Mouse (Mus musculus): ENCODE results near the gene Sdr16c6. TPM values are rescaled to one million over a fixed set of nuclear protein-coding genes. Genes with fewer than 3 reads are reported as not detected.

The Sdr16c6 gene
- polyA plus RNA-seq (2015; fragmentation: Nextera tagmentation; extraction: Ambion mirVana), result not detected in 2 replicates

DNA sequence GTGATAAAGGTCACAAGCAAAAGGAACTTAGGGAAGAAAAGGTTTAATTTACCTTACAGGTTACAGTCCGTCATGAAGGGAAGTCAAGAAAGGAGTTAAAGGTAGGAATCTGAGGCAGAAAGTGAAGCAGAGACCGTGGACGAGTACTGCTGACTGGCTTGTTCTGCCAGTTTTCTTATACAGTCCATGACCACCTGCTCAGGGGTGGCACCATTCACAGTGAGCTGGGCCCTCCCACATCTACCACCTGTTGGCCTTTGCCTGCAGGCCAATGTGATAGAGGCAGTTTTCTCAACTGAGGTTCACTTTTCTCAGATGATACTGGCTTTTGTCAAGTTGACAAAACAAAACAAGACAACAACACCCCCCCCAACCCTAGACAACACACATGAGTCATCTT, at the start of gene Sdr16c6:
TSS of gene Sdr16c6 (minus strand) at position 151 of the 400 bp plus-strand sequence.

Other genes with a start within 250 kb of the Sdr16c6 start
- 846 and 897 TPM in 2 replicates for gene Gm11808, start 103.9 kb downstream of the Sdr16c6 start, polyA plus RNA-seq (2015; fragmentation: Nextera tagmentation; extraction: Ambion mirVana)